Mouse (Mus musculus): ENCODE data around the gene Them7.
A peak's percentile ranks its signal among the peaks of the same experiment; 100 is the strongest.

Them7 gene

DNA sequence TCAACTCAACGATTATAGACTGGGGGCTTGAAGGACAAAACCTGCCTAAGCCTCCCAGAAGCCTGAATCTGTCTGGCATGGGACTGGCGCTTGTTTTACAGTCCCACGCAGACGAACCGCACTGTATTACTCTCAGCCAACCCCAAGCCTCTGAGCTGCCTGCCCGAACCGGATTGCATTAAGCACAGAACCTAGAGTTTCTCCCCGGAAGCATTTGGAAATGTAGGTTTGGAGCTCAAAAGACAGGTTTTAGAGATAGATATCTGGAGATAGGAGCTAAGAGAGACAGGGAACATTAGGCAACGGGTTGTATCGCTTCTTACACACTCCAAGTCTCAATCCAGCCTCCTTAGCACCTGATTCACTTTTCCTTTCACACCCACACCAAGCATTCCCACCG lies 149.5 kb downstream of the Them7 start:
- no peak for DNase-seq (ENCODE audit: low read depth, low spot score)

DNA sequence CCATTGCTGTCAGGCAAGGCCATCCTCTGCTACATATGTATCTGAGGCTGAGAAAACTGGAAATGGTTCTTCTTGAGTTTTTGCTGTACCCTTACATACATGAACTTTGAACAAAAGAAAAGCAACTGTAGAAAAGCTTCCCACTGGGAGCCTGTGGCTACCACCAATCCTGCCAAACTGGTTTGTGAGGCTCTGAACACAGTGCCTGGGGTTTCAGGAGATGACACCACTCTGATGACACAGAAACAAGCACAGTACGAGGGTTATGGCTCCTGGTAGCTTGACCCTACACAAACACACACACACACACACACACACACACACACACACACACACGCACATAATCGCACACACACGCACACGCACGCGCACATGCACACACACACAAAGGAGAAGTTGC lies 151.1 kb downstream of the Them7 start:
- DNase-seq (ENCODE audit: low read depth, low spot score) = no peak

DNA sequence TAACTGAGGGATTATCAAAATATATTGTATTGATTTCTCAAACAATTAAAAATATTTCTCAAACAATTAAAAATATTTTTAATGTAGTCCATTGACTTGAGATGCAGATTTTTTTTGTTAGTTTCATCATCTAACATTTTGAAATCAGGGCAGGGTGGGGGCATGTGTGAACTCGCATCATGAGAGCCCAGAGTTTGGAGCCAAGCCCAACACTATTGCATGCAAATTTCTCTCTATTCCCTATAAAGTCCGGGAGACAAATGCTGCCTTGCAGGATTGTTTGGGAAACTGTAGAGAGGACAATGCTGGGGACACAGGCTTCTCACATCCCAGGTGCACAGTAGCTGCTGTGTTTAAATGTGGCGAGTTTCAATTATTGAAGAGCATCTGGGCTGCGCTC lies 151.6 kb downstream of the Them7 start:
- no peak for DNase-seq (ENCODE audit: low read depth, low spot score)

DNA sequence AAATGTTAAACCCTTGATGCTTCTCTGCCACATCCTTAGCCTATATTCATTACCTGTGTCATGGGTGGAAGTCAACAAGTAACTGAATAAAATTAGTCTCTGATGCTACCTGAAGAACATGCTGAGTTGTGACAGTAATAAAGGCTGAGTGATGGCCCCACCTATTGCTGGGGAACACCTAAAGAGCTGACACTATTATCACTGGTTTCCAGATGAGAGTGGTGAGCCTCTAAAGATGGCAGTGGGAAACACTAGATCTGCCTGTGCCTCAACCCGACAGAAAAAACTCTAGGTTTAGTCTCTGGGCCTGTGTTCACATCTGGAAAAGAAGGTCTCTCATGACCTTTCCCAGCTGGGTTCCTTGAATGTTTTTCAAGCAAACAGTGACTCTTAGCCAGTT lies 155.6 kb downstream of the Them7 start:
- no peak for DNase-seq (ENCODE audit: low read depth, low spot score)

DNA sequence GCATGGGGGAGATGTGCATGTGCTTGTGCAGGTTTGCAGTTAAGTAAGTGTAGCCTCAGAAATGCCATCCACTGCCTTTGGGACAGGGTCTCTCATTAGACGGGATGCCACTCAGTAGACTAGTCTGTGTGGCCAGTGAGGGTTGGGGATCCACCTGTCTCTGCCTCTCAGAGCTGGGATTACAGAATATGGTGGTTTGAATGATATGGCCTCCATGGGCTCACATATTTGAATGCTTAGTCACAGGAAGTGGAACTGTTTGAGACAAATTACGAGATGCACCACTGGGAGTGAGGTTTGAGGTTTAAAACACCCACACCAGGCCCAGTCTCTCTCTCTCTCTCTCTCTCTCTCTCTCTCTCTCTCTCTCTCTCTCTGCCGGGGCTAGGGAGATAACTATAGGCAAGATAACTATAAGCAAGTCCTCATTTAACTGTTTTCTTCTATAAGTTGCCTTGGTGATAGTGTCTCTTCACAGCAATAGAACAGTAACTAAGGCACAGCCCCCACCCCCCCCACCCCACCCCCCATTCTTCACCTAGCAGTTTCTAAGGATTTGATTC lies 156.7 kb downstream of the Them7 start:
- DNase-seq (ENCODE audit: low read depth, low spot score) = no peak

GRCm38 (mm10) chr2:105383063-105383462 lies 158.9 kb downstream of the Them7 start:
- no peak for DNase-seq (ENCODE audit: low read depth, low spot score)

DNA sequence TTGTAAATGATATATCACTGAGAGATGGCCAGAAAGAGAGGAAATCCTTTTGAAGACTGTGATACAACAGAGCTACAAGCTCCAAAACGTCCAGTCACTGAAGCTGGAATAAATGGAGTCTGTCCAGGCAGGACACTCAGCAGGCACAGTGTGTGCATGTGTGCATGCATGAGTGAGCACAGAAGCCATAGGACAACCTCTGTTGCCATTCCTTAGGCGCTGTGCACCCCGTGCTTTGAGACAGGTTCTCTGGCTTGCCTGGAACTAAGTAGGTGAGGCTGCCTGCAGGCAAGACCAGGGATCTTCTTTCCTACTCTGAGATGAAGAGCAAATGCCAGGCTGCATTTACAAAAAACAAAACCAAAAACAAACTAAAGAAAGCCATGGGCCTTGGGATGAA lies 160.9 kb downstream of the Them7 start:
- DNase-seq (ENCODE audit: low read depth, low spot score) = no peak

DNA sequence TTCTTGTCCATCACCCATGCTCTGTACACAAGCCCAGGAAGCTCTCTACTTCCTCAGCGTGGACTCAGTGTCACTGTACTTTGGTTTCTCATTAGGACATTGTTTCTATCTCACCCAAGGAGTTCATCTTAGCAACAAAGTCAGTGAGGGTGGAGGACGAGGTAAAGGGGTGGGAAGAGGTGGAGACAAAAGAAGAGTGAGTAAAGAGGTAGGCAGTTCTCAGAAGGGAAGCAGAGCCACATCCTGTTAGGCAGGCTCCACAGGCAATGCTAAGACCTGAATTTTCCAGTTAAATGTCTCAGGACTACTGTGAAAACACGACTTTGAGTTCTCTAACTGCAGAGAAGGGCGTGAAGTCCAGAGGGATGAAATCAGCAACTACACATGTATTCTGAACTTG lies 162.3 kb downstream of the Them7 start:
- DNase-seq (ENCODE audit: low read depth, low spot score) = peak; percentile 42

- DNase-seq (ENCODE audit: low read depth, low spot score) = no peak
Observed at GRCm38 (mm10) chr2:105389007-105389890, 165.1 kb downstream of the Them7 start.

- DNase-seq (ENCODE audit: low read depth, low spot score) = peak; percentile 32
Observed at GRCm38 (mm10) chr2:105390653-105391413, 166.7 kb downstream of the Them7 start.

GRCm38 (mm10) chr2:105391414-105391784 lies 167.3 kb downstream of the Them7 start:
- no peak for DNase-seq (ENCODE audit: low read depth, low spot score)

- DNase-seq (ENCODE audit: low read depth, low spot score) = no peak
Observed at GRCm38 (mm10) chr2:105392514-105392913, 168.4 kb downstream of the Them7 start.

DNA sequence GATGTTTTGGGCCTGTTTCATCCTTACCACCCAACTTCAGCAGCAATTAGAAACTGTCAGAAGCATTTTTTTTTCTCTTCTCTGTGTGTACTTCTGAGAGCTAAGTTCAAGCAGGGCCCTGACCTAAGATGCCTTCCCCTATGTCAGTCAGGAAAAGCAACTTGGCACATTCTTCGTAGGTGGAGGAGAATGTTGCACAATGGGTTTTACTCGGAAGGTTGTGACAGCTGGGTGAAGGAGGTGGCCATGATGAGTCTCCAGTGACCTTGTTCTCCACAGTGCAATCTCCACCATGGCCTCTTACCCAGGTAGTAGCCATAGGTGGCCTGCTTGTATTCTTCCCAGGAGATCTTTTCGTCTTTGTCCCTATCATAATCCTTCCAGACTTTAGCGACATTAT lies 170.3 kb downstream of the Them7 start:
- no peak for DNase-seq (ENCODE audit: low read depth, low spot score)

DNA sequence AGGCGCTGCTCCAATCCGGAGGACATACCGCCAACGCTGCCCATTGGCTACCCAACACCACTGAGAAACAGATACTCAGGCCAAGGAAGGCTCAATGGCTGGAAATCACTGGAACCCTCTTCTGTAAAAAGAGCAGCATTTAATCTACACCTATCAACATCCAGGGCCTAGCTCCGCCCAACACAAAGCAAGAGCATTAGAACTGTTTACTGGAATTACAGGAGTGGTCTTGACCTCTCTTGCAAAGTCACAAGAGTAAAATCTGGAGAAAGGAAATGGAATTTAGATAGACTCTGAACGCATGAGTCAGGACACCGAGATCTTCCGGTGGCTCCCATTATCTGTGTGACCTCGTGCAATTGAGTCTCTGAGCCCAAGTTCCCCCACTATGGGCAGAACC lies 171.9 kb downstream of the Them7 start:
- DNase-seq (ENCODE audit: low read depth, low spot score) = no peak

DNA sequence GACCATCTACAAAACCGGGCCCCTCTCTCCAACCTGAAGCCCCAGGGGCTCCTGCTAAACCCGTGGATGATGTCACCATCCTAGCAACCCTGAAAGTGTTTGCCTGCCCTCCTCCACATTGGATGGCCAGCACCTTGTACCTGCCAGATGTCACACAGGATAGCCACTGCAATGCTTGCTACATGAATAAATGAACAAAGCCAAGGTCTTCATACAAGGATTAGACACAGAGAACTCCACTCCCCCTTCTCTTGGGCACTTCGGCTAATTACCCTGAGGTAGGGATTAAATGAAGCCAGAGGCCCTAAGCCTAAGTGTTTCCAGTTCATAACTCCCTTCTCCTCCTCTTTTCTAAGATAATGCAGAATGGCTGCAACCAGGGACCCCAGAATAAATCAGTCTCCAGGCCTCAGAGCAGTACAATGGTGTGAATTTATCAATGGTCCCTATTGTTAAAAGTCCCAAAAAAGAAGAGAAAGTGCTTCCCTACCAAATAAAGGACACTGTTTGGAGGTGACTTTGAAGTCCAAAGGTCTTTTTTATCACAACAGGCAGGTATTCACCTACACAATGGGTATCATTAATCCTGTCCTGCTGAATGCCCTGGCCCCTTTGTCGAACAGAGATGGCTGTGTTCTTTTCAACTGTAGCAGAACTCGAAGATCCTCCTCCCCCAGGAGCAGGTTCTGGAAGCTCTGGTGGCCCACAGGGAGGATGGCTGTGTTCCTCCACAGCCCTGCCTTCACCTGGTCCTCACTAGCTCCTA lies 173.5 kb downstream of the Them7 start:
- DNase-seq (ENCODE audit: low read depth, low spot score) = no peak

DNA sequence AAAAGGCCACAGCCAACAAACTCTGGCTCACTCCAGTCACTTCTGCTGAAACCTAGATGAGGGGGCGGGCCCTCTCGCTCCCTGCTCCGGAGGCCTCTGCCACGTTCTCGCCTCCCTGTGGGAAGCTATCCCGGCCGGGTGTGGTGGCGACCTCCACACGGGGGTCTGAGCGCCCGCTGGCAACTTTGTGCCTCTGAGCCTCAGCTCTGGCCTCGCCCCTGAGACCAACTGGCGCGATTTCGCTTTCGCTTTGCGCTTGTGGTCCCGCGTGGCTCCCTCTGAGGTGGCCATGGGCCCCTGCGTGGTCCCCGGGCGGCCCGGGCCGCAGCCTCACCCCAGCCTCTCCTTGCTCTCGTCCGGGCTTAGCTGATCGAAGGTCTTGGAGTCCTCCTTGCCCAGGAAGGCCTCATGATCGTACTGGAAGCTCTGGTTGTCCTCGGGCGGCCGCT lies 174.5 kb downstream of the Them7 start:
- peak; percentile 73 for DNase-seq (ENCODE audit: low read depth, low spot score)

- DNase-seq (ENCODE audit: low read depth, low spot score) = peak; percentile 82
Observed at GRCm38 (mm10) chr2:105399085-105399891, 175.2 kb downstream of the Them7 start, which contains the start of gene Rcn1. Gene Rcn1, minus strand, starts transcription at chr2:105399319.

DNA sequence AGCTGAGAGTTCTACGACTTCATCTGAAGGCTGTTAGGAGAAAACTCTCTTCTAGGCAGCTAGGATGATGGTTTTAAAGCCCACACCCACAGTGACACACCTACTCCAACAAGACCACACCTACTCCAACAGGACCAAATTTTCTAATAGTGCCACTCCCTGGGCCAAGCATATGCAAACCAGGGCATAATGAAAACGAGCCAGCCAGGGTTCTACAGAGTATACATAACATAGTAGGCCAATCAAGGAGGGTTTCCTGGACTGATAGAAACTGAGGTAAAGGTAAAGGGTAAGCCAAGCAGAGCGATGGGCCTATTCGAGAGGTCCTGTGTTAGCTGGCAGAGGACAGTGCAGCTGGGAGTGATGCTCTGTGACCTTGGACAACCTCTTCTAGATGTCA lies 176.4 kb downstream of the Them7 start:
- no peak for DNase-seq (ENCODE audit: low read depth, low spot score)

DNA sequence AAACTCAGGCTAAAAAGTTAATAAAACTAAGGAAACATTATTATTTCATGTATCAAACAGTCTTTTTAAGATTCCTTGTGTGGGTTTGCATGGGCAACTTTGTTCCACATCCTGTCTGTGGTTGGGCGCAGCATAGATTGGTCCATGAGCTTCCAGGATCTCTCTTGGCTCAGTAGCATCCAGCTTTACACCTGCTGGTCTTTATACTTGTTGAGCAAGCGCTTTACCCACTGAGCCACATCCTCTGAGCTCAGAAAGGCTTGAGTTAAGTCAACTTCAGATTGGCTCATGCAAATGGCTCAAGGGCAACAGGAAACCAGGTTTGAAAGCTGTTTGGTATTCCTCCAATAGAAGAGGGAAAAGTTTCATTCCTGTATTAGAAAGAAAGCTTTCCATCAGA lies 178.1 kb downstream of the Them7 start:
- peak; percentile 51 for DNase-seq (ENCODE audit: low read depth, low spot score)

DNA sequence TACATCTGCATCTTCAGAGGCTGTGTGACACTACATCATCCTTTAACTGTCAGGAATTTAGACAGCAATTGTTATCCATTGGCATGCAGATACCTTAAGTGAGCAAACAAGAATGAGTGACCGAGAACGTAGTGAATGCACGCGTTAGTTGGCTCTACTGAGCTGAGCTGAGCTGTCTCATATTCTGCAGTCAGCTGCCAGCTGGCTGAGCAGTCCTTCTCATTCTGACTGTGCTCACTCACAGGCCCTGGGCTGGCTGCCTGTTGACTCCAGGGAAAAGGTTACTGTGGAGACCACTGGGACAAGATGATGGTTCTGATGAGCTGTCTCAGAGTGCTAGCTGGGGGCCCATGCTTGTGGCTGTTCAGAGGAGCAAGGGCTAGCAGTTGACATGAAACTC lies 184.4 kb downstream of the Them7 start:
- no peak for DNase-seq (ENCODE audit: low read depth, low spot score)

DNA sequence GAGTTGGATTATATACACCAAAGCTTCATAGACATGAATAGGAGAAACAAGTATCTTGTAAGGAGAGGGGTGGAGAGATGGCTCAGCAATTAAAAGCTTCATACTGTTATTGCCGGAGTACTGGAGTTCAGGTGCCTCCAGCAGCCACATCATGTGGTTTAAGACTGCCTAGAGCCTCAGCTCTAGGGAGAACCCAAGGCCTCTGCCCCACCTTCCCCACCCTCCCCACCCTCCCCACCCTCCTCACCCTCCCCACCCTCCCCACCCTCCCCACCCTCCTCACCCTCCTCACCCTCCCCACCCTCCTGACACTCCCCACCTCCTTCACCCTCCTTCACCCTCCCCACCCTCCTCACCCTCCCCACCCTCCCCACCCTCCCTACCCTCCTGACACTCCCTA lies 185.1 kb downstream of the Them7 start:
- DNase-seq (ENCODE audit: low read depth, low spot score) = no peak

All from CD4-positive, CD25-positive, alpha-beta regulatory T cell, adult 2 months (primary cell).